Mouse (Mus musculus) hindbrain, embryonic 14.5 days (tissue): ENCODE data around the gene Sobp. TPM values are rescaled to one million over a fixed set of nuclear protein-coding genes. Genes with fewer than 3 reads are reported as not detected.
A peak's percentile ranks its signal among the peaks of the same experiment; 100 is the strongest.

ENCODE experiments used
- ATAC-seq: fragments of 200-750 bp; cut with Nextera tagmentation; 2 replicates; pipeline ENCODE4 v1.8.0; 2017; ENCODE audit warnings: moderate number of reproducible peaks, mild to moderate bottlenecking, moderate TSS enrichment, moderate library complexity; ENCODE audit not compliant: low FRiP score
- DNase-seq: peaks from one replicate; pipeline ENCODE4 v3.0.0-alpha.2; 2015; ENCODE audit warnings: low spot score
- H3K27ac ChIP-seq: fragments of 300-500 bp; sonication (generic); 2 replicates; pipeline ENCODE4 v1.5.1; 2014; ENCODE audit warnings: mild to moderate bottlenecking, moderate library complexity
- H3K27me3 ChIP-seq: fragments of 300-500 bp; sonication (generic); 2 replicates; pipeline ENCODE4 v1.6.1; 2014; ENCODE audit warnings: mild to moderate bottlenecking, low read length, mixed read lengths; ENCODE audit not compliant: control insufficient read depth, insufficient read depth
- H3K36me3 ChIP-seq: fragments of 300-500 bp; sonication (generic); replicated peaks from 2 replicates; pipeline ENCODE4 v1.6.1; 2014; ENCODE audit not compliant: control insufficient read depth, insufficient read depth
- H3K4me1 ChIP-seq: fragments of 300-500 bp; sonication (generic); replicated peaks from 2 replicates; pipeline ENCODE4 v1.6.1; 2014; ENCODE audit warnings: antibody characterized with exemption, low read length, mixed read lengths; ENCODE audit not compliant: control insufficient read depth, insufficient read depth
- H3K4me2 ChIP-seq: fragments of 300-500 bp; sonication (generic); replicated peaks from 2 replicates; pipeline ENCODE4 v1.6.1; 2014; ENCODE audit warnings: mild to moderate bottlenecking, moderate library complexity
- H3K4me3 ChIP-seq: fragments of 300-500 bp; sonication (generic); replicated peaks from 2 replicates; pipeline ENCODE4 v1.5.1; 2014; ENCODE audit warnings: mild to moderate bottlenecking, low read length
- H3K9ac ChIP-seq: fragments of 300-500 bp; sonication (generic); 2 replicates; pipeline ENCODE4 v1.6.1; 2014
- H3K9me3 ChIP-seq: fragments of 300-500 bp; sonication (generic); 2 replicates; pipeline ENCODE4 v1.6.1; 2016; ENCODE audit warnings: low read length; ENCODE audit not compliant: control insufficient read depth
- WGBS: fragments of 180-500 bp; shearing (Covaris S2); extraction: QIAGEN DNeasy Blood & Tissue Kit; methylation state at CpG from one replicate; pipeline ENCODE4 v1.1.7; 2014; 5-methylcytosine and 5-hydroxymethylcytosine counted together
- polyA plus RNA-seq: library from polyadenylated mRNA; unstranded; fragments of >200 nt; fragmentation: Nextera tagmentation; extraction: Ambion mirVana; gene quantifications from 2 replicates; pipeline ENCODE4 v1.2.1, GENCODE M21; 2014

The Sobp gene
- polyA plus RNA-seq, 1 experiment from 2014 or later, result 16.0 TPM

GRCm38 (mm10) chr10:43180313-43180912, 6.1 kb upstream of the Sobp start:
- peaks cover 15% of the 10 kb centered on the region for H3K4me1 ChIP-seq
- no peaks in the 10 kb centered on the region for H3K9me3 ChIP-seq
- H3K4me2 ChIP-seq, result 0 out of 2 replicates have a peak overlapping the region, but pooled peaks have one; percentile 6
- H3K4me3 ChIP-seq, result no peak overlapping the region
- WGBS, result 25% methylated on average over 5 of the region's 5 CpGs
- H3K27me3 ChIP-seq, result no peaks in the 10 kb centered on the region
- peak overlapping the region; percentile 51 for H3K27ac ChIP-seq
- H3K9ac ChIP-seq, result no peak overlapping the region
- DNase-seq (peak; percentile 48), ATAC-seq (peak; percentile 72)
- no peaks in the 10 kb centered on the region for H3K36me3 ChIP-seq

GRCm38 (mm10) chr10:43175156-43175601, 849 bp upstream of the Sobp start:
- Histone ChIP-seq H3K4me2 (peak overlapping the region; percentile 74), H3K4me1 (peaks cover 32% of the 10 kb centered on the region), H3K9me3 (no peaks in the 10 kb centered on the region), H3K36me3 (no peaks in the 10 kb centered on the region), H3K9ac (peak overlapping the region; percentile 96), H3K27me3 (no peaks in the 10 kb centered on the region), H3K4me3 (peak overlapping the region; percentile 76), H3K27ac (peak overlapping the region; percentile 98)
- under 1% methylated on average over 18 of the region's 18 CpGs for WGBS
- DNase-seq (no peak), ATAC-seq (peak; percentile 31)

GRCm38 (mm10) chr10:43173828-43174325, 453 bp downstream of the Sobp start:
- ATAC-seq (peak; percentile 51), DNase-seq (peak; percentile 44)
- peak overlapping the region; percentile 98 for H3K27ac ChIP-seq
- peaks cover 37% of the 10 kb centered on the region for H3K4me1 ChIP-seq
- no peaks in the 10 kb centered on the region for H3K36me3 ChIP-seq
- peak overlapping the region; percentile 76 for H3K4me3 ChIP-seq
- WGBS, result under 1% methylated on average over 22 of the region's 38 CpGs
- H3K9ac ChIP-seq, result peak overlapping the region; percentile 96
- no peaks in the 10 kb centered on the region for H3K9me3 ChIP-seq
- H3K27me3 ChIP-seq, result no peaks in the 10 kb centered on the region
- peak overlapping the region; percentile 74 for H3K4me2 ChIP-seq

- Histone ChIP-seq H3K4me1 (peaks cover 37% of the 10 kb centered on the region), H3K36me3 (no peaks in the 10 kb centered on the region), H3K27me3 (no peaks in the 10 kb centered on the region), H3K9ac (peak overlapping the region; percentile 96), H3K4me3 (peak overlapping the region; percentile 76), H3K9me3 (no peaks in the 10 kb centered on the region), H3K27ac (peak overlapping the region; percentile 98), H3K4me2 (peak overlapping the region; percentile 74)
- WGBS, result under 1% methylated on average over 53 of the region's 53 CpGs
- ATAC-seq (peak; percentile 24), DNase-seq (peak; percentile 62)
Measured at GRCm38 (mm10) chr10:43173141-43173827, 1.0 kb downstream of the Sobp start.

GRCm38 (mm10) chr10:43172554-43172953, 1.8 kb downstream of the Sobp start:
- 3% methylated on average over 8 of the region's 8 CpGs for WGBS
- DNase-seq (no peak), ATAC-seq (no peak)
- Histone ChIP-seq H3K4me2 (peak overlapping the region; percentile 74), H3K4me3 (peak overlapping the region; percentile 76), H3K9me3 (no peaks in the 10 kb centered on the region), H3K36me3 (no peaks in the 10 kb centered on the region), H3K4me1 (peaks cover 45% of the 10 kb centered on the region), H3K9ac (peak overlapping the region; percentile 96), H3K27me3 (no peaks in the 10 kb centered on the region), H3K27ac (peak overlapping the region; percentile 98)

GRCm38 (mm10) chr10:43172066-43172465, 2.3 kb downstream of the Sobp start:
- no peaks in the 10 kb centered on the region for H3K36me3 ChIP-seq
- H3K4me3 ChIP-seq, result peak overlapping the region; percentile 76
- peaks cover 46% of the 10 kb centered on the region for H3K4me1 ChIP-seq
- WGBS, result 4% methylated on average over 7 of the region's 7 CpGs
- no peak overlapping the region for H3K27ac ChIP-seq
- H3K9ac ChIP-seq, result peak overlapping the region; percentile 96
- DNase-seq (no peak), ATAC-seq (no peak)
- H3K4me2 ChIP-seq, result peak overlapping the region; percentile 74
- H3K27me3 ChIP-seq, result no peaks in the 10 kb centered on the region
- no peaks in the 10 kb centered on the region for H3K9me3 ChIP-seq

- no peaks in the 10 kb centered on the region for H3K36me3 ChIP-seq
- H3K27me3 ChIP-seq, result no peaks in the 10 kb centered on the region
- H3K4me2 ChIP-seq, result peak overlapping the region; percentile 74
- H3K4me1 ChIP-seq, result peaks cover 46% of the 10 kb centered on the region
- peak overlapping the region; percentile 76 for H3K4me3 ChIP-seq
- no peaks in the 10 kb centered on the region for H3K9me3 ChIP-seq
- H3K9ac ChIP-seq, result peak overlapping the region; percentile 96
- 5% methylated on average over 8 of the region's 8 CpGs for WGBS
- DNase-seq (no peak), ATAC-seq (no peak)
- no peak overlapping the region for H3K27ac ChIP-seq
Measured at GRCm38 (mm10) chr10:43171106-43171505, 3.2 kb downstream of the Sobp start.

GRCm38 (mm10) chr10:43168847-43169246, 5.5 kb downstream of the Sobp start:
- H3K4me3 ChIP-seq, result no peak overlapping the region

GRCm38 (mm10) chr10:43166817-43167216, 7.5 kb downstream of the Sobp start:
- no peaks in the 10 kb centered on the region; the same call in 1 of the 2 replicates for H3K9me3 ChIP-seq
- ATAC-seq, result no peak
- no peaks in the 10 kb centered on the region for H3K27me3 ChIP-seq
- 93% methylated on average over 3 of the region's 3 CpGs for WGBS
- no peak for DNase-seq
- H3K9ac ChIP-seq, result no peak overlapping the region
- peaks cover 36% of the 10 kb centered on the region for H3K4me1 ChIP-seq
- H3K27ac ChIP-seq, result no peak overlapping the region
- no peak overlapping the region for H3K4me2 ChIP-seq
- no peak overlapping the region for H3K4me3 ChIP-seq
- no peaks in the 10 kb centered on the region for H3K36me3 ChIP-seq

More at GRCm38 (mm10) chr10:43168847-43169246, 5.5 kb downstream of the Sobp start:
- WGBS, result 74% methylated on average over 7 of the region's 7 CpGs
- H3K27me3 ChIP-seq, result no peaks in the 10 kb centered on the region
- no peak overlapping the region for H3K9ac ChIP-seq
- peaks cover 38% of the 10 kb centered on the region for H3K4me1 ChIP-seq
- no peak for ATAC-seq
- no peaks in the 10 kb centered on the region for H3K9me3 ChIP-seq
- H3K36me3 ChIP-seq, result no peaks in the 10 kb centered on the region
- no peak for DNase-seq
- H3K27ac ChIP-seq, result no peak overlapping the region
- no peak overlapping the region for H3K4me2 ChIP-seq
